Mouse (Mus musculus): ENCODE measurements around the gene Gm49510.
"Not testable (repeated sequence)": the region's sequence is repeated elsewhere in the genome, so short reads cannot be mapped to it uniquely, and the experiment has no call there.

Gene Gm49510

DNA sequence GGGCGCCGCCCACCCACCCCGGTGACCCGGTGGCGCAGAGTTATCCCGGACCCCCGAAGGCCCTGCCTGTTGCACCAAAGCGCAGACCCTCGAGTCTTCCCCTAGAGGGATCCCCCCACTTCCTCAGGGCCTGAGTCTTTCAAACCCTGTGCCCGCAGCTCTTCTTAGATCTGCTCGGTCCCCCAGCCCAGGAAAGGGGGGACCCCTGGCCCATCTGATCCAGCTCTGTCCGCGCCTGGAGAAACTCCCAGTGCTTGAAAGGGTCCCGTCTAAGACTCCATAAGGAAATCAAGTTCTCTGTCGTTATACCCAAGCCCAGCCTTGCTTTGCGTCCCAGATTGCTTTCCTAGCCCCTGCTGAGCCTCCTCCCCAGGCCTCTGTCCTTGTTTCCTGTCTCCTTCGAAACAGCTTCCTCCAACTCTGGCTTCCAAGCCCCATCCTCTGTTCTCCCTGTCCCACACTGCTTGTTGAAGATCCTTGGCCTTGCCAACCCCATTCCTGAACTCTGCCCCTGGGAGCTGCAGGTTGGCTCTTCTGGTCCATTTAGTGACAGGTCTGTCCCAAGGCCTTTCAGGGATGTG is 21.6 kb upstream of the Gm49510 start:
- DNase-seq (ENCODE audit: low read depth in 2 of 2, low spot score in 2 of 2): no peak

DNA sequence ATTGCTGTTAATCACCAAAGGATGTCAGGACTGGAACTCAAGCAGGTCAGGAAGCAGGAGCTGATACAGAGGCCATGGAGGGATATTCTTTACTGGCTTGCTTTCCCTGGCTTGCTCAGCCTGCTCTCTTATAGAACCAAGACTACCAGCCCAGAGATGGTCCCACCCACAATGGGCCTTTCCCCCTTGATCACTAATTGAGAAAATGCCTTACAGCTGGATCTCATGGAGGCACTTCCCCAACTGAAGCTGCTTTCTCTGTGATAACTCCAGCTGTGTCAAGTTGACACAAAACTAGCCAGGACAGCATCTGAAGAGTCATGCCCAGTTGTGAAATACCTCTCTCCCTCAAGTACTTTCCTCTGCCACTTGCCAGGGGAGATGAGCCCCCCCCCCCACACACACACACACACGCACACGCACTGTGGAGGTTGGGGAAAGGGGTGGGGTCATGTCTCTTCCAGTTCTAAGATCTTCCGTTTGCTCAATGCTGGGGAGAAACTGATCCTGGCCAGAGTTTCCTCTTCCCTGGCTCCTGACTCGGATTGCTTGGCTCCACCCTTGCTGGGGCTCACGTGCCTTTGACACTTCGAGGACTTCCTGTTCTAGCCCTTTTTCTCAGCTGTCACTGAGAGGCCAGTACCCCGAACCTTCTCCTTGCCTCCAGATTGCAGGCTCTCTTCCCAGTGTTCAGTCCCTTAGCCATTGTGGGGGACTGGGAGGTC is 20.5 kb upstream of the Gm49510 start:
- not testable (repeated sequence) for DNase-seq (ENCODE audit: low read depth in 2 of 2, low spot score in 2 of 2)

DNA sequence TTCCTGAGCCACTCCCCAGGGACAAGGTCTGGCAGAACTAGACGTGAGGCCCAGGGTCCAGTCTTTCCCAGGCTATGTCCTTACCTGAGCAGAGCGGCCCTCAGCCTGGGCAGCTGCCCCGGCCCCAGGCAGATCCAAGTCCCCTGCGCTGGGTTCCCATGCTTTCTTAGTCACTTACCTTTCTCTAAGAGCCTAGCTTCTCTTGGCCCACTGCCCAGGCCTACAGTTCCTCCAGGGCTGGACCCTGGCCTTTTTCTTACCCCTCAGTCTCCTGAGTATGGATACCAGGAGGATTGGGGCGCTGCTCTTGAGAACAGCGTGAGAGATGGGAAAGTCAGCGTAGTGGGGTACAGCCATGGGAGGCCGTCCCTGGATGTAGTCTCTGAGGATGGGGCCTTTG is 19.0 kb upstream of the Gm49510 start:
- no peak for DNase-seq (ENCODE audit: low read depth in 2 of 2, low spot score in 2 of 2)

DNA sequence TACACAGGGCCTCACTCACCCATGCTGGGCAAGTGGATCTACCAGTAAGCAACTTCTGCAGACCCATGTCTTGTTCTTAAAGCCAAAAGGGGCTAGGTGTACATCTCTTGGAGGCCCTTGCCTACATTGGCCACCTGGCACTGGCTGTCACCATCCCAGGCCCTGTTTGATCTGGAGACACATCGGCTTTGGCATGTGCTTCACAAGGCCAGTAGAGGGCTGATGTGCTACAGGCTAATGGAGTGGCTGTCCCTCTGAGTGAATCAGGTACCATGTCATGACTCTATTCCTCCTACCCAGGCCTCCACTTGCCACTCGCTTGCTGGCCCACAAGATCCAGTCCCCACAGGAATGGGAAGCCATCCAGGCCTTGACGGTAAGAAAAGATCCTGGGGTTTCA is 17.6 kb upstream of the Gm49510 start:
- no peak for DNase-seq (ENCODE audit: low read depth in 2 of 2, low spot score in 2 of 2)

DNA sequence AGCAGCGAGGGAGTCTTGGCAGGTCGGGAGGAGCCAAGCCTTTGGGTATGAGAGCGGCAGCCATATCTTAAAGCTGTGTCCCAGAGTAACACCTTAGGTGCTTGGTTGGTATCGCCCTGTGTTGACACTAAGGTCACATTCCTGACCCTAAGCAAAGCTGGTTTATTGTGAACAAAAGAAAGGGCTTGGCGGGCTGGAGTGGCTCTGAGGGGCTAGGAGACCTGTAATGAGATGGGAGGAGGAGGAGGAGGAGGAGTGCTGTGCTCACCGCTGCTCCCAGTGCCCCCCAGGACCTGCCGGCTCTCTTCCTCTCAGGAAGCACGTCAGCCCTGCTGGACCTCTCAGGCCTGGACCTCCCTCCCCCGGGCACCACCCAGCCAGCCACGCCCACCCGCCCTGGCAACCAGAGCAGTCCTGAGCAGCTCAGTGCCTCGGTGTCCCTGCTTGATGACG is 10.0 kb upstream of the Gm49510 start:
- DNase-seq (ENCODE audit: low read depth in 2 of 2, low spot score in 2 of 2): no peak

DNA sequence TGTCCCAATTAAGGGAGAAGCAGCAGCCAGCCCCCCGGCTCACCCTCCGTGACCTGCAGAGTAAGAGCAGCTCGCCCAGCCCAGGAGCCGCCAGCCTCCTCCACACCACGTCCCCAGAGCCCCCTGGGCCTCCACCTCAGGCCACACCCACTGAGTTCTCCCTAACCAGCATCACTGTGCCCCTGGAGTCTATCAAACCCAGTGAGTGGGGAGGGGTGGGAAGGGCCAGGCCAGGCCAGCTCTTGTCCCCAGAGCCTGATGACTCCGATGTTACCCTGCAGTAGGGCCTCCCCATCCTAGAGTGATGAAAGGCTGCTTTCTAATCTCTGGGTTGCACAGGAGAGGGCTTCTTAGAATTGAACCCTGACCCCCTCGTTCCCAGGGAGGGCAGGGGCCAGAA is 7.0 kb upstream of the Gm49510 start:
- DNase-seq (ENCODE audit: low read depth in 2 of 2, low spot score in 2 of 2): no peak

DNA sequence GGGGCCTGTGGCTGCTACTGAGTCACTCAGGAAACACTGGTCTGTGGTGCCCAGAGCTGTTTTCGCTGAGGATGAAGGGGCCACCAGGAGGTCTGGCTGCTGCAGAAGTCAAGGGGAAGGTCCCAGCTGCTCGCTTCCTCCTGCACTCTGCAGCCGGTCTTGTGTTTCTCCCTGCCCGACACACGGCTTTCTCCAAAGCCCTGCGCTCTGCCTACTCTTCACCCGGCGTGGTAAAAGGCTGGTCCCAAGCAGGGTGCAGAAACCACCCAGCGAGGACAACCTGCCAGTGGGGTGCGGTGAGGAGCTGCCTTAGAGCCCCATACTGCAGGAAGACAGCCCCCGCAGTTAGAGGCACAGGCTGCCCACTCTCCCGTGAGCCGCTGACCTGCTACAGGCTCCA is 4.7 kb upstream of the Gm49510 start:
- no peak for DNase-seq (ENCODE audit: low read depth in 2 of 2, low spot score in 2 of 2)

DNA sequence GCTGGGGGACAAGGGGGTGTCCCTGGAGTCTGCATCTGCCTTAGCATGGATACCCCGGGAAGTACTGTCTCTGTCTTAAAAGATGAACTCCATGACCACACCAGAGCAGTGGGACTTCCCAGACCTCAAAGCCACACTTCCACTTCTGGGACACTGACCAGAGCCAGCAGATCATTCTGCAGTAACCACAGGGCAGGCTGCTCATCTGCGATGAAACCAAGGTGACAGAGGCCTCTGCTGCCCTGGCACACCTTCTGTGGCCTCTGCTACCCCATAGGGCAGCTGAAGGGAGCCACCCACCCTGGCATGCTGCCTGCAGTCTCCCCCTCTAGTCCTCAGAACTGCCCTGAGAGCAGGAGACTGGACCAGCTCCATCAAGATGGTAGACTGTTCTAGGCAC is 3.7 kb upstream of the Gm49510 start:
- no peak for DNase-seq (ENCODE audit: low read depth in 2 of 2, low spot score in 2 of 2)

DNA sequence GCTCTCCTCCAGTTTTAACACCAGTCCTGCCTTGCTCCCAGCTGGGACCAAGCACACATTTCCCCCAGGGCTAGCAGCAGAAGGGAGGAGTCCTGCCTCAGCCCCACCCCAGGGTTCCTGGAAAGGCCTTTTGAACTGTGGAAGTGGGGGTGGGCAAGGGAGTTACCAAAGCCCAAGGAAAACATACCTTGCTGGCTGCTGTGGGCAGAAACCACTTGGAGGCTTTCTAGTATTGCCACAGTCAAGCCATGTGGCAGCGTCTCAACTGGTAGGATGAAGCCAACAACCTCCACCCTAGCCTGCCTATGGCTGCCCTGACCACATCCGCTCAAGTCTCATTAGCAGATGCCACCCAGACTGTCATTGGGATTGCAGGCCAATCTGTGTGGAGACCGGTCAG is 3.3 kb upstream of the Gm49510 start:
- peak in 1 of 2 experiments; percentile 41 for DNase-seq (ENCODE audit: low read depth in 2 of 2, low spot score in 2 of 2)

DNA sequence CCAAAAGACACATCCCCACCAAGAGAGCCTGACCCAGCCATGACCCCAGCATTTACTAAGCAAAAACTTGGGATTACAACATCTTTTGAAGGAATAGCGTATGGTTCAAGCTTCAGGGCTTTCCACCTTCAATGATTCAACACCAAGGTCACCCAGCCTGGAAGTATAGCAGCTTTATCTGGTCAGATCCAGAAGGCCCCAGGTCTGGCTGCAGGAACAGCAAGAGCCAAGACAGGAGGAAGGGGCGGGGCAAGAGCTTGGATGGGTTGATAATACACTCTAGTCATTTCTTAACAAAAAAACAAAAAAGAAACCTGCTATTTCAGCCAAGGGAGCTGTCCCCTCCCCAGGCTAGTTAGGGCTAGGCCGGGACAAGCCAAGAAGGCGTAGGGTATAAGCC is 2.0 kb upstream of the Gm49510 start:
- DNase-seq (ENCODE audit: low read depth in 2 of 2, low spot score in 2 of 2): no peak

DNA sequence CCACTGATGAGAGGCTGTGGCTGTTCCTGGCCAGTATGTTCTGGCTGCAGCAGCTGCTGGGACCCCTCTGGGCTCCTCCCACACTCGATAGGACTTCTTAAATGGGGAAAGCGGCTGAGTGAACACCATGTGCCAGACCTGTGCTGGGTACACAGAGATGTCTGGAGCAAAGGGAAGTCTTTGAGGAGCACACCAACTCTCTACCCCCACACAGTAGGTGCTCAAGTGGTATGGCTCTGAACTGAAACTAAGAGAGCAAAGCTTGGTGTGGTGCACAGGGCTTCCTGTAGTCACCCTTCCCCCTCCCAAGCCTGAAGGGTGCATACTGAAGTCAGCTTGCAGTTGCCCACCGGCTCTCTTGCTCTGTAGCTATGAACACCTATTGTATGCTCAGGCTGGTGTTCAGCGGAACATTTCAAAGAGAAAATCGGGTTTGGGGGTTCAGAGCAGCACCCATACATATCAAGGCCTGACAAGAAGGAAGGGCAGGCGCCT is 913 bp upstream of the Gm49510 start:
- DNase-seq (ENCODE audit: low read depth in 2 of 2, low spot score in 2 of 2): peak in 1 of 2 experiments; percentile 48

DNA sequence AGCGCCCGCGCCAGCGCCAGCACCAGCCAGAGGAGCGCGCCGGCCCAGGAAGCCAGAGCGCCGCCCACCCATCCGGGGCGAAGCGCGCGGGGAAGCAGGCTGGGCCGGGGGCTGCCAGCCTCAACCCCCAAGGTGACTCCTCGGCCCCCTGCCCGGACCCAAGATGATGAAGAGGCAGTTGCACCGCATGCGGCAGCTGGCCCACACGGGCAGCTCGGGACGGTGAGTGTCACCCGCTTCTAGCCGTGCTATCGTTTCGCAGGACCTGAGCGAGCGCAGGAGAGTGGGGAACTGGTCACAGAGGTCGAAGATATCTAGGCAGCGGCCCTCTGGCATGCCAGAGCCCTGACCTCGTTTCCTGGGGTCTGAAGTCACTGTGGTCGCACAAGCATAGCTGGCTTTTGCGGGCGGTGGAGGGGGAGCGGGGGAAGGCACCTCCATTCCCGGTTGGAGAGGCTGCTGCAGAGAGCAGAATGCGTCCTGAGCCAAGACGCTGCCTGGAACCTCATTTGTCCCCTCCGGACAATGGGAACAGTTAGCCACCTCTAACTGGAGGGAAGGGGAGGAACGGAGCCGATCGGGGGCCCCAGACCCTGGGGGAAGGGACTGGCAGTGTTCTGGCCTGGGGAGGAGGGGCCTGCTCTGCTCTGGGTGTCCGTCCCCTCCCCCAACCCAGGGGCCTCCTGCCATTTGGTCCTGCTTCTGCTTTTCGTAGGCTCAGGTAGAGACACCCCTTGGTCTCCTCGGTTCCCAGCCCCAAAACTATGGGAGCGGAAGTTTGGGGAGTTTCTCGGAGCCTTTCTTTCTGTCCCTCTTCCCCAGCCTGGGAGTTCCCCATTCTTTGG is 495 bp downstream of the Gm49510 start, which contains the start of gene Sh3bp1:
TSS of gene Sh3bp1 (plus strand) at position 29 of the 845 bp plus-strand sequence.
- DNase-seq (ENCODE audit: low read depth in 2 of 2, low spot score in 2 of 2): peak in 1 of 2 experiments; percentile 58

DNA sequence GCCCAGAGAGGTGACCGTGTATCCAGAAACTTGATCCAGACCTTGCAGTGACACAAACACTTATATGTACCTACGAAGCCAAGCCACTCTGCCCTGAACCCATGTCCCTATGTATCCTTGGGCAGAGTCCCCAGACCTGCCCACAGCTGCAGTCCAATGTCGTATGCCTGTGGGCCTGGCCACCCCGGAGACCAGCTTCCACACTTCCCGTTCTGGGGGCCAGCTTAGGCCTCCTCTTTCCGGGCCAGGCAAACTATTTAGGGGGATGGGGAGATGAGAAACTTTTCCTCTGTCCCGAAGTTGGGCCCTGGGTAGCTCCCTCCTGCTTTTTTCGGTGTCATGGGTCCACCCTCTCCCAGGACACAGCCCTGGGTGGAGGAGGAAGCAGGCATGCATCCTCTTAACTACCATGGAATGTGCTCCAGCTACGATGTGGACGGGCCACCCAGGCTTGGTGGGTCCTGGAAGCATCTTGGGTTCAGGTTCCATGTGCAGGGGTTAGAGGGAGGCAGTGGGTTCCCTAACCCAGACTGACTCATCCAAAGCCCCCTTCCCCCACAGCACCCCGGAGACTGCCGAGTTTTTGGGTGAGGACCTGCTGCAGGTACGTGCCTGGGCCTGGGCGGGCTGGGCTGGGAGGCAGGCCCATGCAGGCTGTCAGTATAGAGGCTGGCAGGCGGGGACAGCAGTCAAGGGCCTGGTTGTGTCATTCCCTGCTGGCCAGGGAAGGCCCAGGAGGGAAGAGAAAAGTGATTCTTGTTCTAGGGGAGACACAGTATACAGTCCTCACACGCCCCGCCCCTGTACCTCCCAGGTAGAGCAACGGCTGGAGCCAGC is 1.3 kb downstream of the Gm49510 start:
- no peak for DNase-seq (ENCODE audit: low read depth in 2 of 2, low spot score in 2 of 2)

DNA sequence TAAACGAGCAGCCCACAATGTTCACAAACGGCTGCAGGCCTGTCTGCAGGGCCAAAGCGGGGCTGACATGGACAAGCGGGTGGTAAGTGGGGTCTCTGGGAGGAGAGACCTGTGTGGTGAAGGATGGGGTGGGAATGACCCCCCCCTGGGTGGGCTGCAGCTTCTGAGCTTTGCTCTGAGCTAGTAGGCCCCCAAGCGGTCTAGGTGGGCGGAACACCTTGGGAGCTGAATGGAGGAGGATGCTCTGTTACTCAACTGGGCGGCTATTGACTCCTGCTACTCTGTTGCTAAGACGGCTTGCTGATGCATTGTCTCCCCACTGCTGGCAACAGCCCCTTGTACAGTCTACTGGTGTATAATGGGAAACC is 1.9 kb downstream of the Gm49510 start:
- DNase-seq (ENCODE audit: low read depth in 2 of 2, low spot score in 2 of 2): no peak

DNA sequence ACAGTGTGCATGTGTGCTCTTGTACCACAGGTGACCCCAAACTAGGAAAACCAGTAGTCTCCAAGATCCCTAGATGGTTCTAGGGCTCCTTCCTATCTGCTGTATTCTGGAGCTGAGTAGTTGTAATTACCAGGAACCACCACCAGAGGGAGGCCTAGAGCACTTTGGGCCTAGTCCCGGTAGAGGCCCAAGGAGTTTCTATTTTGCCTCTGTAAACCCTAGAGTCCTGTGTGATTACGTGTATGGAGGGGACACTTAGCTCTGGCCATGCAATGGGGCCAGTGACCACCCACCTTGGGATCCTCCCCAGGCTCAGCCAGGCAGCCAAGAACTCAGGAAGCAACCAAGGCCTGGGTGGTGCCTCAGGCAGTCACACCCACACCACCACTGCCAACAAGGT is 3.8 kb downstream of the Gm49510 start:
- DNase-seq (ENCODE audit: low read depth in 2 of 2, low spot score in 2 of 2): peak; percentile 80 to 84

DNA sequence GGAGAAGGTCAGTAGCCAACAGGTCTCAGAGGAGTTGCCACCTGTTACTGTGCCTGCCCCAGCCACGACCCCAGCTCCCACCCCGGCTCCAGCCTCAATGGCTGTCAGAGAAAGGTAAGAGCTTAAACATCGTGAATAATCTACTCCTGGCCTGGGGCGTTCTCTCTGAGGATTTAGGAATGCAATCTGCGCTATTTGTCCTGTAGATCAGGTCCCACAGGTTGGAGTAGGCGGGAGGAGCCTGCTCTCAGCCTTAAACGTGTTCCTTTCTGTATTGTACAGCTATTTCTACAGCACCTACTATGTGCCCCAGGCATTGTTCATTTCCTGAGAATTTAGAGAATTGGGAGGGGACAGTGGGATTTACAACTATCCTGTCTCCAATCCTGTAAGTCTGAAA is 8.9 kb downstream of the Gm49510 start:
- DNase-seq (ENCODE audit: low read depth in 2 of 2, low spot score in 2 of 2): no peak

DNA sequence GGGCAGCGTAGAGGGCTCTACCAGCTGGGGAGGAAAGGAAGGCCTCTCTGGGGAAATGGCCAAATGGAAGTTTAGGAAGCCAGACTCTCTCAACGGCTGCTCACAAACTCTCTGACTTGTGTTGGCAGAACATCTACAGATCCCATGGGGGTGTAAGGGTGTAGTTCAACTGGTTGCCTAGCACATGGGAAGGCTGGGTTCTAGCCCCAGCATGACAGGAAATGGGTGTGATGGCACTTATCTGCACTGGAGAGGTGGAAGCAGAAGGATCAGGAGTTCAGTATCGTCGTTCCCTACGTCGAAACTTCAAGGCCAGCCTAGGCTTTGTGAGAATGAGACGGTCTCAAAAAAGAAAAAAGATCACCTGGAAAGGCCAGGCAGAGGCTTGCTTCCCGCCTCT is 9.5 kb downstream of the Gm49510 start:
- DNase-seq (ENCODE audit: low read depth in 2 of 2, low spot score in 2 of 2): no peak

DNA sequence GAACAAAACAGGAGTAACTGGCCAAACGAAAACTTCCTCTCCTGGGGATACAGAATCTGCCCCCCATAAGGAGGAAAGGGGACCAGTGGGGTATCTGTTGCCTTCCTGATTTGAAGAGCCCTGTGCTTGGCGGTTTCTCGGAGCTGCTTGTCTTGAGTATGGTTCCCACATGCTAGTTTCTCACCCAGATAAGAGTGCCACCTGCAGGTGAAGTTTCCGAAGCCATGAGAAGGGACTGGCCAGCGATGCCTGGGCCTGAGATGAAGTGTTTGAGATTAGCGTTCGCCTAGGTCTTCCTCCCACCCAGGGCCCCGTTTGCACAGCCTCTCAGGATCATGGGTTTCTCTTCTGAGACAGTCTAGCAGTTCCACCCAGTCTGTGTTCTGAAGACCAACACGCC is 12.6 kb downstream of the Gm49510 start:
- DNase-seq (ENCODE audit: low read depth in 2 of 2, low spot score in 2 of 2): no peak

DNA sequence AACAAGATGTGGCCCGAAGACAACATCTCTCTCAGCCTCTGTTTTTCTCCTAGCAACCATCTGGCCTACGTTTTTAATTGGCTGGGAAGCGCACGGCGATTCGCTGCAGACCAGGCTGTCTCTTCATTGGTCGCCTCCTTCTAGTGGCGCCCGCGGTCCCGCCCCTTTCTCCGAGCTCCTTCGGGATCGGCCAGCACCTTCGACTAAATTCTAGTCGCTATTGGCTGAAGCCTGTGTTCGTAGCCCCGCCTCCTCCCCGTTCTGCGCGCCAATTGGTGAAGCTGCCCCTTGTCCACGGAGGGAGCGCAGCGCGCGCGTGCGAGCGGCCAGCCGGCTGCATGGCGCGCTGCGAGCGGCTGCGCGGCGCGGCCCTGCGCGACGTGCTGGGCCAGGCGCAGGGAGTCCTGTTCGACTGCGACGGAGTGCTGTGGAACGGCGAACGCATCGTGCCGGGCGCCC is 14.2 kb downstream of the Gm49510 start, which contains the start of gene Pdxp:
TSS of gene Pdxp (plus strand) at position 288 of the 459 bp plus-strand sequence.
- DNase-seq (ENCODE audit: low read depth in 2 of 2, low spot score in 2 of 2): peak; percentile 89

DNA sequence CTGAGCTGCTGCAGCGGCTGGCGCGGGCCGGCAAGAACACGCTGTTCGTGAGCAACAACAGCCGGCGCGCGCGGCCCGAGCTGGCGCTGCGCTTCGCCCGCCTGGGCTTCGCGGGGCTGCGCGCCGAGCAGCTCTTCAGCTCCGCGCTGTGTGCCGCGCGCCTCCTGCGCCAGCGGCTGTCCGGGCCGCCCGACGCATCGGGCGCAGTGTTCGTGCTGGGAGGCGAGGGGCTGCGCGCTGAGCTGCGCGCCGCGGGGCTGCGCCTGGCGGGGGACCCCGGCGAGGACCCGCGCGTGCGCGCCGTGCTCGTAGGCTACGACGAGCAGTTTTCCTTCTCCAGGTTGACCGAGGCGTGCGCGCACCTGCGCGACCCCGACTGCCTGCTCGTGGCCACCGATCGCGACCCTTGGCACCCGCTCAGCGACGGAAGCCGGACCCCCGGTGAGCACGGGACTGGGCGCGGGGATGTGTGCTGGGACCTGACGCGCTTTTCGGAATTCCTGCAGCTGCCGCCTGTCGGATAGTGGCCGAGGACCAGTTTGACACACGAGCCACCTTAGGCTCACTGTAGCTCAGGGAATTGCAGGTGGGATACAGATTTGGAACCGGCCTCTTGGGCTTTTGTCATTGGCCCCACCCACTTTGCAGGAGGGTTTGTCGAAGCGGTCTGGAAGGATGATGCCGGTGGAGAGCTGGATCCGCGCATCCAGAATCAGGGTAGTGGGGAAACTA is 14.8 kb downstream of the Gm49510 start:
- no peak for DNase-seq (ENCODE audit: low read depth in 2 of 2, low spot score in 2 of 2)

Measured in CD8-positive naive resting alpha-beta T cell, adult 2 months (primary cell).